17 mouse cellular contexts compared by ENCODE assay signal in the genomic region with DNA sequence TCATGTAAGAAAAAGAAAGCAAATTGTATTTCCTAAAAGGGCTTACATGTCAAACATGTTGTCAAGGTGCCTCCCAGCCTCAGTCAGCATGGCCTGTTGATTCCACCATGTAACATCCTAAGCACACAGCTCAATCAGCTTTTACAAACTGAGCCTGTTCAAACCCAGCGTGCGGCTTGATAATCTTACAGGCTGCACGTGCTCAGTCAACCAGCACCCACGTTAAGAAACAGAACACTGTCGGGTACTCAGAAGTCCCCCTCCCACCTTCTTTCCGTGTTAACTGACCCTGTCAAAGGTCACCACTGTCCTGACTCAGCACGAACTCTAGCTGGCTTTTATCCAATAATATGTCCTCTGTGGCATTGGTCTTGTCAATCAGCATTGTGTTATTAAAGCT. TPM values are rescaled to one million over a fixed set of nuclear protein-coding genes. Genes with fewer than 3 reads are reported as not detected.
"Had no signal": no experiment of that assay in that cellular context is flagged by ENCODE, and none has a peak within 500 bp of the region (broad histone marks: within the 10 kb centered on the region; RNA-seq: fewer than 3 reads in every experiment).

No protein-coding gene starts in this region.

- H3K4me3 ChIP-seq: neural tube, embryonic 12.5 days; neural tube, embryonic 13.5 days; neural tube, embryonic 15.5 days; stomach, embryonic 15.5 days had no signal

- H3K4me1 ChIP-seq: neural tube, embryonic 12.5 days; neural tube, embryonic 13.5 days; neural tube, embryonic 15.5 days; stomach, embryonic 15.5 days had no signal

- H3K27me3 ChIP-seq: neural tube, embryonic 12.5 days; neural tube, embryonic 13.5 days; neural tube, embryonic 15.5 days; stomach, embryonic 15.5 days had no signal

- DNase-seq: right cerebral cortex, adult 18-20 months; right cerebral cortex, postnatal 14 days; right cerebral cortex, postnatal 25 days; right cerebral cortex, postnatal 4 days; spleen, adult 18-20 months; thymus, adult 18-20 months; thymus, adult 2 months; thymus, postnatal 14 days; thymus, postnatal 25 days; thymus, postnatal 36 days; thymus, postnatal 4 days had no signal

- H3K36me3 ChIP-seq: neural tube, embryonic 12.5 days; neural tube, embryonic 13.5 days; neural tube, embryonic 15.5 days; stomach, embryonic 15.5 days had no signal

- H3K27ac ChIP-seq: neural tube, embryonic 12.5 days; neural tube, embryonic 13.5 days; neural tube, embryonic 15.5 days; stomach, embryonic 15.5 days; stomach, postnatal 0 days had no signal

- H3K9me3 ChIP-seq: neural tube, embryonic 12.5 days; neural tube, embryonic 13.5 days; neural tube, embryonic 15.5 days; stomach, embryonic 15.5 days had no signal

- H3K4me2 ChIP-seq: neural tube, embryonic 12.5 days; neural tube, embryonic 13.5 days; neural tube, embryonic 15.5 days; stomach, embryonic 15.5 days had no signal

- H3K9ac ChIP-seq: neural tube, embryonic 12.5 days; neural tube, embryonic 13.5 days; neural tube, embryonic 15.5 days; stomach, embryonic 15.5 days had no signal

RNA-seq across cellular contexts. Expression of a gene that starts 4.0 kb away (rescaled TPM):
- polyA plus RNA-seq: neural tube, embryonic 14.5 days had no signal
